Mouse (Mus musculus) bone marrow macrophage, adult 2 months (primary cell): Measurements from ENCODE around the gene Abcc4.

Source experiments
- CTCF ChIP-seq: IDR thresholded peaks from 2 replicates; pipeline ENCODE4 v1.5.1; 2012; ENCODE audit warnings: low read depth, mild to moderate bottlenecking, low read length, moderate library complexity
- POLR2A ChIP-seq: IDR thresholded peaks from 2 replicates; pipeline ENCODE4 v1.6.1; 2012; ENCODE audit warnings: mild to moderate bottlenecking, low read depth, low read length, borderline replicate concordance

GRCm38 (mm10) chr14:118737251-118737888, 31.4 kb upstream of the Abcc4 start:
- no peak for TF ChIP-seq CTCF
- TF ChIP-seq POLR2A: no peak
